Mouse (Mus musculus) stomach, embryonic 16.5 days (tissue): Measurements from ENCODE around the gene Tas2r113. TPM values are rescaled to one million over a fixed set of nuclear protein-coding genes. Genes with fewer than 3 reads are reported as not detected.
"Not testable (repeated sequence)": the region's sequence is repeated elsewhere in the genome, so short reads cannot be mapped to it uniquely, and the experiment has no call there.

Experiments used
- ATAC-seq: fragments of 200-750 bp; cut with Nextera tagmentation; 2 replicates; pipeline ENCODE4 v1.8.0; 2017; ENCODE audit warnings: moderate number of reproducible peaks, moderate TSS enrichment; ENCODE audit not compliant: insufficient read depth, low FRiP score
- H3K27ac ChIP-seq: fragments of 300-500 bp; sonication (generic); 2 replicates; pipeline ENCODE4 v1.5.1; 2014; ENCODE audit warnings: low read length
- H3K27me3 ChIP-seq: fragments of 300-500 bp; sonication (generic); 2 replicates; pipeline ENCODE4 v1.6.1; 2014; ENCODE audit warnings: low read length, control low read depth, mixed read lengths; ENCODE audit not compliant: control insufficient read depth, insufficient read depth
- H3K36me3 ChIP-seq: fragments of 300-500 bp; sonication (generic); 2 replicates; pipeline ENCODE4 v1.6.1; 2014; ENCODE audit warnings: low read length; ENCODE audit not compliant: control insufficient read depth, insufficient read depth
- H3K4me1 ChIP-seq: fragments of 300-500 bp; sonication (generic); 2 replicates; pipeline ENCODE4 v1.6.1; 2014; ENCODE audit warnings: low read length, control low read depth, mixed read lengths; ENCODE audit not compliant: control insufficient read depth, insufficient read depth
- H3K4me2 ChIP-seq: fragments of 300-500 bp; sonication (generic); 2 replicates; pipeline ENCODE4 v1.6.1; 2014; ENCODE audit warnings: low read depth, low read length, mixed read lengths
- H3K4me3 ChIP-seq: fragments of 300-500 bp; sonication (generic); replicated peaks from 2 replicates; pipeline ENCODE4 v1.5.1; 2014; ENCODE audit warnings: mild to moderate bottlenecking, low read length
- H3K9ac ChIP-seq: fragments of 300-500 bp; sonication (generic); 2 replicates; pipeline ENCODE4 v1.6.1; 2014; ENCODE audit warnings: low read length
- H3K9me3 ChIP-seq: fragments of 300-500 bp; sonication (generic); replicated peaks from 2 replicates; pipeline ENCODE4 v1.6.1; 2016; ENCODE audit warnings: low read length, control low read depth; ENCODE audit not compliant: control insufficient read depth
- WGBS: fragments of 180-500 bp; shearing (Covaris S2); extraction: QIAGEN DNeasy Blood & Tissue Kit; methylation state at CpG from one replicate; pipeline ENCODE4 v1.1.7; 2014; 5-methylcytosine and 5-hydroxymethylcytosine counted together
- polyA plus RNA-seq: library from polyadenylated mRNA; unstranded; fragments of >200 nt; fragmentation: Nextera tagmentation; extraction: Ambion mirVana; gene quantifications from 2 replicates; pipeline ENCODE4 v1.2.1, GENCODE M21; 2015

The Tas2r113 gene
- polyA plus RNA-seq, result not detected in 2 replicates

- no peaks in the 10 kb centered on the region for H3K9me3 ChIP-seq
- no peaks in the 10 kb centered on the region for H3K27me3 ChIP-seq
- H3K4me2 ChIP-seq, result no peak within 1 kb of the TSS
- H3K4me1 ChIP-seq, result no peaks in the 10 kb centered on the region
- H3K36me3 ChIP-seq, result no peaks in the 10 kb centered on the region
- no peak for ATAC-seq
- WGBS, result 70% methylated on average over 1 of the region's 1 CpGs
- no peak within 1 kb of the TSS for H3K9ac ChIP-seq
- H3K27ac ChIP-seq, result no peak within 1 kb of the TSS
- no peak within 1 kb of the TSS for H3K4me3 ChIP-seq
These were observed at the start of gene Tas2r113 for GRCm38 (mm10) chr6:132892711-132893110. Gene Tas2r113 (plus strand): TSS chr6:132893011.

GRCm38 (mm10) chr6:132846842-132847241, 46.0 kb upstream of the Tas2r113 start, which contains the start of gene Tas2r123:
Gene Tas2r123 (plus strand): TSS chr6:132847142.
- Histone ChIP-seq H3K27ac (no peak within 1 kb of the TSS), H3K9ac (no peak within 1 kb of the TSS), H3K4me1 (no peaks in the 10 kb centered on the region), H3K9me3 (no peaks in the 10 kb centered on the region), H3K36me3 (no peaks in the 10 kb centered on the region), H3K4me3 (no peak within 1 kb of the TSS), H3K4me2 (no peak within 1 kb of the TSS), H3K27me3 (no peaks in the 10 kb centered on the region)
- 66% methylated on average over 1 of the region's 1 CpGs for WGBS
- no peak for ATAC-seq

- H3K27ac ChIP-seq, result no peak within 1 kb of the TSS
- no peaks in the 10 kb centered on the region for H3K9me3 ChIP-seq
- ATAC-seq, result no peak
- no peaks in the 10 kb centered on the region for H3K36me3 ChIP-seq
- no peak within 1 kb of the TSS for H3K4me3 ChIP-seq
- no peak within 1 kb of the TSS for H3K4me2 ChIP-seq
- no peaks in the 10 kb centered on the region for H3K27me3 ChIP-seq
- WGBS, result 76% methylated on average over 1 of the region's 1 CpGs
- no peaks in the 10 kb centered on the region for H3K4me1 ChIP-seq
- H3K9ac ChIP-seq, result no peak within 1 kb of the TSS
These were observed 37.7 kb upstream of the Tas2r113 start, which contains the start of gene Tas2r116 for GRCm38 (mm10) chr6:132855138-132855537. Gene Tas2r116 (plus strand): TSS chr6:132855438.

- no peaks in the 10 kb centered on the region for H3K9me3 ChIP-seq
- H3K4me2 ChIP-seq, result no peak within 1 kb of the TSS
- no peak for ATAC-seq
- H3K4me3 ChIP-seq, result no peak within 1 kb of the TSS
- H3K27me3 ChIP-seq, result no peaks in the 10 kb centered on the region
- no peaks in the 10 kb centered on the region for H3K36me3 ChIP-seq
- H3K9ac ChIP-seq, result no peak within 1 kb of the TSS
- H3K27ac ChIP-seq, result no peak within 1 kb of the TSS
- no peaks in the 10 kb centered on the region for H3K4me1 ChIP-seq
These were observed 25.1 kb upstream of the Tas2r113 start, which contains the start of gene Tas2r110 for GRCm38 (mm10) chr6:132867708-132868107. Gene Tas2r110 (plus strand): TSS chr6:132868008.

GRCm38 (mm10) chr6:132909351-132909750, 16.5 kb downstream of the Tas2r113 start, which contains the start of gene Tas2r125:
Gene Tas2r125 (plus strand): TSS chr6:132909651.
- no peak within 1 kb of the TSS for H3K4me2 ChIP-seq
- no peak within 1 kb of the TSS for H3K9ac ChIP-seq
- H3K9me3 ChIP-seq, result no peaks in the 10 kb centered on the region
- H3K27ac ChIP-seq, result no peak within 1 kb of the TSS
- WGBS, result 78% methylated on average over 3 of the region's 3 CpGs
- no peaks in the 10 kb centered on the region for H3K4me1 ChIP-seq
- no peaks in the 10 kb centered on the region for H3K27me3 ChIP-seq
- H3K4me3 ChIP-seq, result no peak within 1 kb of the TSS
- ATAC-seq, result no peak
- no peaks in the 10 kb centered on the region for H3K36me3 ChIP-seq

GRCm38 (mm10) chr6:132941376-132941775, 48.6 kb downstream of the Tas2r113 start:
- not testable (repeated sequence) for H3K4me1 ChIP-seq, ATAC-seq, H3K27me3 ChIP-seq

More at GRCm38 (mm10) chr6:132941376-132941775, 48.6 kb downstream of the Tas2r113 start:
- not testable (repeated sequence) for H3K4me3 ChIP-seq, H3K9me3 ChIP-seq, H3K4me2 ChIP-seq, H3K27ac ChIP-seq, H3K9ac ChIP-seq, H3K36me3 ChIP-seq

Other genes starting within 250 kb of the Tas2r113 start
- gene A630073D07Rik, start 241.5 kb upstream of the Tas2r113 start, polyA plus RNA-seq, result not detected in 2 replicates
- not detected in 2 replicates for gene Tas2r120, start 236.1 kb upstream of the Tas2r113 start, polyA plus RNA-seq
- gene Tas2r121, start 192.0 kb upstream of the Tas2r113 start, polyA plus RNA-seq, result not detected in 2 replicates
- not detected in 2 replicates for gene Tas2r122, start 181.1 kb upstream of the Tas2r113 start, polyA plus RNA-seq
- not detected in 2 replicates for gene Tas2r115, start 155.0 kb upstream of the Tas2r113 start, polyA plus RNA-seq
- not detected in 2 replicates for gene Tas2r124, start 138.3 kb upstream of the Tas2r113 start, polyA plus RNA-seq
- not detected in 2 replicates for gene Tas2r102, start 130.9 kb upstream of the Tas2r113 start, polyA plus RNA-seq
- not detected in 2 replicates for gene Tas2r136, start 114.8 kb upstream of the Tas2r113 start, polyA plus RNA-seq
- not detected in 2 replicates for gene Tas2r117, start 90.2 kb upstream of the Tas2r113 start, polyA plus RNA-seq
- not detected in 2 replicates for gene Tas2r123, start 45.9 kb upstream of the Tas2r113 start, polyA plus RNA-seq
- not detected in 2 replicates for gene Tas2r116, start 37.6 kb upstream of the Tas2r113 start, polyA plus RNA-seq
- not detected in 2 replicates for gene Tas2r110, start 25.0 kb upstream of the Tas2r113 start, polyA plus RNA-seq
- gene Tas2r125, start 16.6 kb downstream of the Tas2r113 start, polyA plus RNA-seq, result not detected in 2 replicates
- gene Tas2r129, start 58.1 kb downstream of the Tas2r113 start, polyA plus RNA-seq, result not detected in 2 replicates
- gene Tas2r131, start 64.9 kb downstream of the Tas2r113 start, polyA plus RNA-seq, result not detected in 2 replicates
- gene Tas2r109, start 88.0 kb downstream of the Tas2r113 start, polyA plus RNA-seq, result not detected in 2 replicates
- not detected in 2 replicates for gene Tas2r103, start 144.1 kb downstream of the Tas2r113 start, polyA plus RNA-seq
- not detected in 2 replicates for gene Tas2r140, start 162.8 kb downstream of the Tas2r113 start, polyA plus RNA-seq
- 74.9 and 82.3 TPM in 2 replicates for gene Smim10l1, start 211.9 kb downstream of the Tas2r113 start, polyA plus RNA-seq